Mouse (Mus musculus) gastrocnemius, adult 18-20 months (tissue): ENCODE data around the gene Nkpd1. TPM values are rescaled to one million over a fixed set of nuclear protein-coding genes. Genes with fewer than 3 reads are reported as not detected.
A peak's percentile ranks its signal among the peaks of the same experiment; 100 is the strongest.

Experiments used
- DNase-seq: peaks from one replicate; pipeline ENCODE4 v3.0.0; 2021; ENCODE audit warnings: low spot score
- total RNA-seq, 2 experiments: library from RNA; stranded (reverse); gene quantifications; 2 replicates each; pipeline ENCODE4 v1.2.3; 2021

The Nkpd1 gene
- total RNA-seq, 2 experiments from 2014 or later: not detected

DNA sequence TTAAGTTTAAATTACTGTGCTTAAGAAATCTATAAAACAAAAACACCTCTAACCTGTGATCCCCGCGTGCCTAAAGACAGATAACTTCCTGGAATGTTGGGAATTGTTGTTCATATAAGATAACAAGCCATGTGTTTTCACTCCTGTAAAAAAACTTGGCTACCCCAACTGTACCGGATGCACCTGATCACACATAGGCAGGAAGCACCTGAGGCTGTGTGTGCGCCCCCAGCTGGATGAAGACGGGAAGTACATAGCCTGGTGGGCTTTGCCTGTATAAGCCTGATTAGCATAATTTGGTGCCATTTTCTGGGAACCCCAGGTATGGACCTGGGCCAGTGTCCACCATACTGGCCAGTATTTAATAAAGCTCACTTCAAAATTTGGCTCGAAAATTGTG is 25.9 kb downstream of the Nkpd1 start:
- DNase-seq: no peak

DNA sequence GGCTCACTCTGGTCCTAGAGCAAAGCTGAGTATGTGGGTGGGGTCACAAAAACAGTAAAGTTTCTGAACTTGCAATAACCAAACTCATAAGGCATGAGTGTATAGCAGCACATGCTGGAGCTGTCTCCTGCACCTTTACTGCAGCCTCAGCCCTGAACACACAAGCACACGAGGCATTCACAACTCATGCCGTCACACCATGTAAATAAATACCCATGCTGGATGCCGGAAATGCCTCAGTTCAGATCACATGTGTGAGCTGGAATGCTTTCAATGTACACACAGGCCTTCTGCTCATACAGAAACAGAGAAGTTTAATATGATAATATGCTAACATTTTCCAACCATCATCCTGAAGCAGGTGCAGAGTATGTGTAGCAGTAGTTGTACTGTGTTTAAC is 28.4 kb downstream of the Nkpd1 start:
- no peak for DNase-seq

DNA sequence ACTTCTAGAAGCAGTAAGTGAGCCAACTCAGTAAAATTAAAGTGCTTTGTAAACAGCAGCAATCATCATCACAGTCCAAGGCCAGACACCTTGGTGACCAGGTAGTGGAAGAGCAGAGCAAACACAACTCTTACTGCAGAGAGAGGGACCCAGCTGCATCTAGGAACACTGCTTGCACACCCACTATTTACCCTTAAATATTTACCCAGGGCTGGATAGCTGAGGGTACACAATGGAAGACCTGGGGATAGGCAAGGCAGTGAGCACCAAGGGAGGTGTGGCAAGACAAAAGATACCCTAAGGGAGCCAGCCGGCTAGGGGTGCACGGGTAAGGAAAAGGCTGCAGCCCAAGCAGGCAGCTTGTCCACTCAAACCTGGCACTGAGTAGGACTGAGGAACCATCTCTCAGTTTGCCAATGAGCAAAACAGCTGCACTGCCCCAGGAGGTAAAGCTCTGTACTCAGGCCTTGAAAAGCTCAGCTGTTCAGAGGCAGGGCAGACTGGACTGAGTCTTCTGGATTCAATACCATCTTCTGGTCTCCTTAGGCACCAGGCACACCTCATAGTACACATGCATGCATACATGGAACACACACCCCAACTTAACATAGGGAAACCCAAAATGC is 29.8 kb downstream of the Nkpd1 start:
- DNase-seq: no peak

DNA sequence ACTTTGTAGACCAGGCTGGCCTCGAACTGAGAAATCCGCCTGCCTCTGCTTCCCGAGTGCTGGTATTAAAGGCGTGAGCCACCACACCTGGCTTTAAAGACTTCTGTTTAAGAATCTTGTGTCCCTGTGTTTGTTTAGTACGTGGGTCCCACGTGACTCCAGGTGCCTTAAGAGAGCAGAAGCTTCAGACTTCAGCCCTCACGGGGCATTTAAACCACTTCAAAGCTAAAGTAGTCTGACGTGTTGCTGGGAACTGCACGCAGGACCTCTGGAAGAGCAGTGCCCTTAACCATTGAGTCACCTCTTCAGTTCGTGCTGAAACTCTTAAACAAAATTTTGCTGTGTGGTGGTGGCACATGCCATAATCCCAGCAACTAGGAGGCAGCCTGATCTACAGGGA is 31.8 kb downstream of the Nkpd1 start:
- DNase-seq: no peak

DNA sequence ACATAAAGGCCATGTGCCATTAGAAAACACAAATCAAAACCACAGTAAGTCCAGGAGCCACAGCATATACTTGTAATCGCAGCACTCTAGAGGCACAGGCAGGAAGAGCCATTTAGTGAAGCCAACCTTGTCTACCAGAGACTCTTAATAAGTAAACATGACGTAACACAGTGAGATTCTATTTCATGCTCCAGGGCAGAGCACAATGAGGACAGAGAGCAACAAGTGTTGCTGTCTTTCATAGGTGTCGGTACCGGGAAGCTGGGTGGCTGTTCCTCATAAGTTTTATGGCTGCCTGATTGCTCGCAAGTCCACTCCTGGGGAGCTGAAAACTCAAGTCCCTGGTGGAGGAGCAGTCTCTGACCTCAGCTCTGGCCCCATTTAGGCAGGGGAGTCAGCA is 34.0 kb downstream of the Nkpd1 start:
- DNase-seq: no peak

DNA sequence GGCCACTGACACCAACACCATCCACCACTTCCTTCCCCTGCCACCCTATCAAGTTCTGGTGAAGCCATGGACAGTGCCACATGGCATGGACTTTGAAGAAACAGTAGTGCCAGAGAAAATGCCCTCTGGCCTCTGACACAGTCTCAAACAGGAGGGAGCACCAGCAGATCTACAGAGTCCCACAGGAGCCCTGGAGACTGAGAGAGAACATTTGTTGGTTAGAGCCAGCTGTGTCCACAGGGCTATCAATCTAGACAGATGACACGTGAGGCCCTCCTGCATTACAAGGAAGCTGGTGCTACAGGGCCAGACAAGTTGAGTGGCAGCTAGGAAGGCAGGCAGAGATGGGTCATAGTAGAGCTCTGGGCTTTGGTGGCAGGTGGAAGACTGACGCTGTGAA is 34.8 kb downstream of the Nkpd1 start:
- no peak for DNase-seq

DNA sequence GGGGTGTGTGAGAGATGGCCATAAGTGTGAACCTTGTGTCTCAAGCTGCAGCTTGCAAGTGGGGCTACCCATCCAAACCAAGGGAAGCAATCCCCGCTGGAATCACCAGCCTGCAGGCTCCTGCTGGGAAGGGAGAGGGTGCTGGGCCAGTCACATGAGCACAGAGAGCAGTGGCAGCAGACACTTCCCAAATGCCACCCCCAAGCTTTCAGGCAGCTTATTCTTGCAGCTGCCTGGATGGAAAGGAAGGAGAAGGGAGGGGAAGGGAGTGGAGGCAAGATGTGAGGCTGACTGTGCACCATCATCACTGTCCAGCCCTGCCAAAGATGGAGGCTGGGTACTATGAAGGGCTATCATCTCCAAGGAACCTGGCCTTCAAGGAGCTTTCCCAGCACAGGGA is 36.5 kb downstream of the Nkpd1 start:
- no peak for DNase-seq

DNA sequence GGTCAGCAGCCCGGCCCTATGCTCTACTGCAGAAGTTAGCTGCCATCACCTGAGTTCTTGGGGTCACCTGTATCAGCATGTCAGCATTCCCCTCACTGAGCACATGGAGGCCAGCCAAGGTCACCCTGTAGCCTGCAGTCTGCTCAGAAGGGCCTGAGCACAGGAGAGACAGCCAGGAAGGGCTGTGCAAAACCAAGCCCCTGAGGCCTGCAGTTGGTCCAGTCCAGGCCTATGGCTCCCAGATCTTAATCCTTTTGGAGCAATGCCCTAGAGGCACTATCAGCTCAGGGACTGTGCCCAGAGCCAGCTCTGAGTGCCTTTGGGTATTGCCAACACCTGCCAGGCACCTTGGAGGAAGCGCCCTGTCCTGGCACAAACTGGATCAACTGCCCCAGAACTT is 39.4 kb downstream of the Nkpd1 start:
- peak; percentile 53 for DNase-seq

DNA sequence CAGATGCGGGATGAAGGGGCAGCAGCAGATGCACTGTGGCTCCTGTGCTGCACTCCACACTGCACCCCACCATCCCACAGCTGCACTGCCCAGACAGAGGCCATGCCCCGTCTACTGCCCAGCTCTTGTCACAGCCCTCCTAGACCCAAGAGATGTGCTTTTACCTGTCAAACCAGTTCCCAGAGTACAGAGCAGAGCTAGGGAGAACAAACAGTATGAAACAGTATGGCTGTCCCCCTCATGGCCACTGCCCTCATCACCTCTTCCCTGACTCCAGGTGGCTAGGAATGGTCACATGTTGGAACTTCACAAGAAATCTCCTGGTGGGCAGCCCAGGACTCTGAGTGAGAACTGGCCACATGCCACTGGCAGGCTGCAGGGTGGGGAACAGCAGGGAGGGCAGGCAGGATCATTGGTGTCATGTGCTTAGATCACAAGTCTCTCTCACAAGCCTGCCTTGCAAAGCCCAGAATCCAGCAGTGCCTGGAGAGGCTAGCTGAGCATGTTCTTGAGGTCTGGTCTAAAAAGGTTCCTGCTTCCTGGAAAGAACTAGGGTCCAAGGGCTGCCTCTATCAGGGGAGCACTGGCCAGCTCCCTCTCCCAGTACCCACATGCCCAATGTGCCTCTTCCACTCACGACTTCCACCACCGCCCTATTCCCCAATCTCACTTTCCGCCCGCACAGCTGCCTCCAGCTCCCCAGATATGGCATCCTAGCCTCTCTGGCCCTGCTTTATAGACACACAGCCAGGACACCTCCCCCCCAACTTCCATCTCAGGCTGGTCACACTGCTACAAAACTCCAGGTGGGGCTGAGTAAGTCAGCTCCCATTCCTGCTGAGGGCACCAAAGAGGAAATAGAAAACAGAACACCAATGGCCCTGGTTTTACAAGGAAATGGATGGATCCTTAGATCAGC is 40.6 kb downstream of the Nkpd1 start:
- DNase-seq: peak; percentile 51

DNA sequence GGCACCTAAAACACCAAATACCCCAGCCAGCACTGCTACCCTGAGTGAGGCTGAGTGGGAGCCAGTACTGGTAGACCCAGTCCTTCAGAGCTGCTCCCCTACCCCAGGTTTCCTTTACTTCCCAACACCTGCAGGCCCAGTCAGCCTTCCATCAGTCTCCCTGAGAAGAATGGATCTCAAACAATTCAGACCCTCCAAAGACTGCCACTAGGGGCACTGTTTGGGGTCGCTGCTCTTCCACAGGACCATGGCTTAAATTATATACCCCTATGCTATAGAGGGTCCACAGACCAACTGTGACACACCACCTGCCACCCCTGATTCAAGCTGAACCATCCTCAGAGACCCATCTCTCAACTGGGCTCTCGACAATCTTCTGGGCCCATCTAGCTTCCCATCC is 41.3 kb downstream of the Nkpd1 start:
- DNase-seq: no peak

DNA sequence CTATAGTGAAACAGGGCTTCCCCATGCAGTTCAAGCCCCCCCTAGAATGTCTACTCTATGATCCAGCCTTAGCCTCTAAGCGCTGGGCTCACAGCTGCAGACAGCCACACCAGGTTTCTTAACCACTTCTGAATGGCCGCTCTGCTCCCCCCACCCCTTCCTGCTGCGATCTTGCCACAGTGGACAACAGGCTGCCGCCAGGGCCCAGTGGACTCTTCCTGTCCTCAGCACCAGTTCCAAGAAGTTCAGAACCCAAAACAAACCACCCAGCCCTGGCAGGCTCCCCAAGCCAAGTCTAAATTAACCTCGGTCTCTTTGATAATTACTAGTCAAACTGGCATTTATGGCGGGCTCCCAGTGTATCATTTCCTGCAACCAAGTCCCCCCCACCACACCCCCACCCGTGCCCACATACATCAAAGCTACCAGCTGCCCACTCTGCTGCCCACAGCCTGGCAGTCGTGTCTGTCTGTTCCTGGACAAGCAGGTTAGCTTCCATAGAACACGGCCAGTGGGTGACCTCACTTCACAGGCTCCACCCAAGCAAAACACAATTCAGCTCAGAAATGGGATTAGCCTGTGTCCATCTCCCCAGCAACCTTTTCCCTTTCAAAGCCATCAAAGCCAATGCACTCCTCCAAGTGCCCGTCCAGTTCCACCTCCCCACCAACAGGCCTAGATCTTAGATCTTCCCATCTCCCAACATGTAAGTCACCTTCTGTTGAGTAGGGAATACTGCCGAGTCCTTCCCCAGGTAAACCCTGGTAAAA is 43.0 kb downstream of the Nkpd1 start:
- no peak for DNase-seq

DNA sequence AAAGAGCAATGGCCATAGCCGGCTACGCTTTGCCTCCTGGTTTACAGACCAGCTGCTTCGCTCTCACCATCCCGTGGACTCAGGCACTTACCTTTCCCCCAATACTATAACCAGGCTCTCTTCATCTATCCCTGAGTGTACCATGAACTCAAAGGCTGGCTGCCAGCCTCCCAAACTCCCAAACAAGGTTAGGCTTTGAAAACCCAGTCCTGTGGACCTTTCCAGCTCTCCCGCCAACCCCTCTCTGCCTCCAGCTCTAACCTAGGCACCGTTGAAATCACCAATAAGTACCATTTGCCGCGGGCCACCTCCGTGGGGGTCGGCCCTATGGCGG is 43.8 kb downstream of the Nkpd1 start:
- DNase-seq: no peak

DNA sequence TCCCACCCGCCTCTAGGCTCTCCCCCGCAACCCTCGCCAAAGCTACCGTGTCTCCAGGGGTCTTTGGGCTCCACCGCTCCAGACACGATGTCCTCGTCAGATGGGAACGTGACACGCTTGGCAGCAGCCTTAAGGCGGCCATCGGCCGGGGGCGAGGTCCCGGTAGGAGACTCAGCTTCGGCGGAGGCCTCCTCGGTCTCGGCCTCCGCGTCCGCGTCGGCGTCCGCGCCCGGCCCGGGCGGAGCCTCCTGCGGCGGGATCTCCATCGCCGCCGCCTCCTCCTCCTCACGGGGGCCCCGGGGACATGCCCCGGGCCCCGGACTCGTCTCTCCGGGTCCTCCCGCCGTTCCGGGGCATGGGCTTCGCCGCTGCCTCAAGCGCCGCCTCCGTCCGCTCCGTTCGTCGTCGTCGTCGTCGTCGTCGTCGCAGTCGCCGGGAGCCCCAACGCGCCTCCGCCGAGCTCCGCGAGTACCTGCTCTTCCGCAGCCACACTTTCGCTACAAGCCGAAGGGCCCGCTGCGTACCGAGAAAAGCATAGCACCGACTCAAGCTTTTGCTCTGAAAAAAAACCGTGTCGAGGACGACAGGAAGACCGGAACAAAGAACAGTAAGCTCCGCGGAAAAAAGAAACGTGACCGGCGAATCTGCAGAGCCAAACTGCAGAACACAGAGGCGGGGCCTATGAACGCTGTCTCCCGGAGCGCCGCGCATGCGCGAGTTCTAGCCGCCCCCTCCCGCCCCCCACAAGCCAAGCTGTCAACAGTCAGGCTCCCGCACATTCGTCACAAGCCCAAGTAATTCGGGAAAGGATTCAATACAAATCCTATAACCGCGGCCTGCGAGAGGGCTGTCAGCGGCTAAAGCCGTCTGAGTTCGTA is 44.4 kb downstream of the Nkpd1 start:
- peak; percentile 89 for DNase-seq

DNA sequence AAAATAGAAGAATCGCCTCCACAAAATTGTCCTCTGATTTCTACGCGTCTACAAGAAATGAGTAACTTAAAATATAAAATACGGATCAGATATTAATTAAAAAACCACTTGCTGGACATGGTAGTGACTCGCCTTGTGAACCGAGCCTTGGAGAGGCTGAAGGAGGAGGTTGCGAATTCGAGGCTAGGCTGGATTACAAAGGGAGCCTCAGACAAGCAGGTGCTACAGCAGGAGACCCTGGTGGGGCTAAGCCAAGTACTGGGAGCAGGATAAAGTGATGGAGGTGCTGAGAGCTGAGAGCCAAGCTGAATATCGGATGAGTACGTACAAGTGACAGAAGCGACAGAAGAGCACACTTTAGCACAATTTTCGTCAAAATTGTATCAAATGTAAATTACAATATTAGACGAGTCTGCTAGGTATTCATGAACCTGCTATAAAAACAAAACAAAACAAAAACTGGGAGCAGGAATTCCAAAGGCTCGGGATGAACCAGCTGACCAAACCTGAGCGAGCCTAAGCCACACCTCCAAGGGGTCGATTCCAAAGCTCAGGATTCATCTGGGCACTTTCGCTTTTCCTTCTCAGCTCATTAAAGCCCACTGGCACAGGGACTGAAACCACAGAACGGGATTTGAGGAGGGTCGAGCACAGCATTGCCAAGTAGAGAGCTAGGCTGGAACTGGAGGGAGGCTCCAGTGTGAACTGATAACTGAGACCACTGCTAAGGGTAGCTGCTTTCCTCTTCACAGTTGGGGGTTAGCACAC is 45.2 kb downstream of the Nkpd1 start, which contains the start of gene Ppp1r37:
Gene Ppp1r37 (minus strand): TSS at position 434 of the 768 bp plus-strand sequence.
- no peak for DNase-seq

DNA sequence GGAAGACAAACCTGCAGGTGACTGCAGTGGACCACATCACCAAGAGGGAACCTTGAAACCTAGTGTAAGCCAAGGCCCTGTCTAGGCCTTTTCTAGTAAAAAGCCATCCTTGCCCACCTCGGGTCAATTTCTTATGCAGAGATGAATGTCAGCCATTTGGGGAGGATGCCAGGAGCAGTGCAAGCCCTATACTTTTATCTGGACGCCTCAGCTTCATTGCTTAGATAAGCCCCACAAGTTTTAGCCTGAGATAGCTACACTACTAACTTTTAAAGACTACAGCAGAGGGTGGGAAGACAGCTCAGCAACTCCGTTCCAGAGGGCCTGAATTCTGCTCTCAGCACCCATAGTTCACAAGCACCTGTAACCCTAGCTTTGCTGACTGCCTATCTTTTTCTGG is 46.2 kb downstream of the Nkpd1 start:
- DNase-seq: no peak

DNA sequence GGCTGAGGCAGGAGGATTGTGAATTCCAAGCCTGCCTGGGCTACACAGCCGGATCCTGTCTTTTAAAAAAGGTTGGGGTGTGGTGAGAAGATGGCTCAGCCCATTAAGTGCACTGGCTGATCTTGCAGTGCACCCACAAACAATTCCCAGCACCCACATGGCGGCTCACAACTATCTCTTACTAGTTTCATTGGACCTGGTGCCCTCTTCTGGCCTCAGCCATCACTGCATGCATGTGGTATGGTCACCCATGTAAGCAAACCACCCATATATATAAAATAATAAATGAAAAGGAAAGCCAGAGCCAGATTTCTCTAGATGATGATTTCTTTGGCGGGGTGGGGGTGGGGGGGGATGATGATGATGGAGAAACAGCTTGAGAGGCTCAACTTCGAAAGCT is 46.8 kb downstream of the Nkpd1 start:
- DNase-seq: no peak

DNA sequence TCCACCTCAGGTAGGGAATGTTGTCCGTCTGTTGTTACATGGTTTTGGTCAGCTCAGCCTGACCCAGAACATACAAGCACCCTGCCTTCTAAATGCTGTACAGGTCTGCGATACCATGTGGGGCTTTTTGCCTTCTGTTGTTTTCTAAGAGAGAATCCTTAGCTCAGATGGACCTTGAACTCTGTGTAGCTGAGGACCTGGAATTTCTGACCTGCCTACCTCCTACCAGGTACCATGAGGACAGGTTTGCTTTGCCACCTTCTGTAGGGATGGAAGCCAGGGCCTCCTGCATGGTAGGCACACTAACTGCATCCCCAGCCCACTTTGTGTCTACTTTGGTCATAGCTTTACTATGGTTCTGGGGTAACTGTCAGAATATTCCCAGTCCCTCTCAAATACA is 48.2 kb downstream of the Nkpd1 start:
- DNase-seq: no peak

DNA sequence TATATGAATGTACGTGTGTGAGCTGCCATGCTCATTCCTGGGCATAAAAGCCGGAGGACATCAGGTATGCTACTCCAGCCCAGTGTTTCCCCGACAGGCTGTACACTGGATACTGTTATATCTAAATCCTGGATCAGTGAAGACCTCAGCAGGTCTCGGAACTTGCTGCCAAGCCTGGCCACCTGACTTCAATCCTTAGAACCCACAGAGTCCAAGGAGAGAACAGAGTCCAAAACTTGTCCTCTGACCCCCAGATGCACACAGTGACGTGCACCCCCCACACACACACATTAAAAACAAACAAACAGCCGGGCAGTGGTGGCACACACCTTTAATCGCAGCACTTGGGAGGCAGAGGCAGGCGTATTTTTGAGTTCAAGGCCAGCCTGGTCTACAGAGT is 49.8 kb downstream of the Nkpd1 start:
- no peak for DNase-seq

DNA sequence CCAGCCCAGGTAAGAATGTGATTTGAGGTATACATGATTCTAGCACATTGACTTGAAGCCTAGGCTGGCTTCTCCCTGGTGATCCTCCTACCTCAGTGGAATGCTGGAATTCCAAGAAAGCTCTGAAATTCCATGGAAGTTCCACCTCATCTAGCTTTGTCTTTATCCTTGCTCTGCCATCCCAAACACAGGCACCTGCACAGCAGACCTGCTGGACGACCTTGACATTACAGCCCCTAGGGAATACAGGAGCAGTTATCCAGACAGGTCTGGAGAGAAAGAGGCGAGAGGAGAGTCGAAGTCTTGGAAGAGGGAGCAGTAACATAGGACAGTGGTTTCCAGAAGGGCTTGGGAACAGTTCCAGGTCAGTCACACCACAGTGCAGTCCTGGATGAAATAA is 52.0 kb downstream of the Nkpd1 start:
- no peak for DNase-seq

DNA sequence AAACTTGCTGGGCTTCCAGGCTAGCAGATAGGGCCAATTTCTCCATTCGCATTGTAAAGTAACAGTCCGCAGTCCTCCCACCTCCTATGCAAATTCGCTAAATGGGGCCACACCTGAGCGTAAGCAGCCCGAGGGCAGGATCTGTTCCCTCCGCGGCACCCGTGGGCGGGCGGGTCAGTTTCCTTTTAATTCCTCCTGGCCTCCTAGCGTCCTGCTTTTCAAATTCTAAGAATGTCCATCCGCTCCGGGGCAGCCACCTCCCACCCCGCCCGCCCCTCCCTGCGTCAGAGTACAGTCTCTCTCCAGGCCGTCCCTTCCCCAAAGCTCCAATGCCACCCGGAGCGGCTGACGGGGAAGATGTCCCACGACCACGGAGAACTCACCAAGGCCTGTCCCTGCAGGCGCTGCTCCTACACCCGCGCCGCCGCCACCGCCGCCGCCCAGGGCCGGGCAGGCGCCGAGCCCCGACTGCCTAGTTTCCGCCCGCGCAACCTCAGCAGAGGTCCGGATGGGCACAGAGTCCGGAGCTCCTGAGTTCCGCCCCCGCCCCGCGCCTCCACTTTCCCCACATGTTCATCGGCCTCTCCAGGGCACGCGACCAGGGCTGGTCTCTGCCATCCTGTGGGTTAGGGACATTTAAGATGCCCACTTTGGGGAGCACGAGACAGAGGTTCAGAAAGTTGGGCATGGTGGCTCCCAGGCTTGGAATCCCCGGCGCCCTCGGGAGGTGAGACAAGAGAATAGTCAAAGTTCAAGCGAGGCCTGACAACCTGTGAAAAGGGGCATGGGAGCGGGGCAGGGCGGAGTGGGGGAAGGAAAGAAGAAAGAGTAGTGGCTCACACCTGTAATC is 55.5 kb downstream of the Nkpd1 start:
- peak; percentile 80 for DNase-seq
